Mouse (Mus musculus): Measurements from ENCODE around the gene Zfp641. TPM values are rescaled to one million over a fixed set of nuclear protein-coding genes. Genes with fewer than 3 reads are reported as not detected.

The Zfp641 gene
- 1 to 10 TPM; 3.9 to 7.8 (median 6.5) TPM for total RNA-seq (2022)

DNA sequence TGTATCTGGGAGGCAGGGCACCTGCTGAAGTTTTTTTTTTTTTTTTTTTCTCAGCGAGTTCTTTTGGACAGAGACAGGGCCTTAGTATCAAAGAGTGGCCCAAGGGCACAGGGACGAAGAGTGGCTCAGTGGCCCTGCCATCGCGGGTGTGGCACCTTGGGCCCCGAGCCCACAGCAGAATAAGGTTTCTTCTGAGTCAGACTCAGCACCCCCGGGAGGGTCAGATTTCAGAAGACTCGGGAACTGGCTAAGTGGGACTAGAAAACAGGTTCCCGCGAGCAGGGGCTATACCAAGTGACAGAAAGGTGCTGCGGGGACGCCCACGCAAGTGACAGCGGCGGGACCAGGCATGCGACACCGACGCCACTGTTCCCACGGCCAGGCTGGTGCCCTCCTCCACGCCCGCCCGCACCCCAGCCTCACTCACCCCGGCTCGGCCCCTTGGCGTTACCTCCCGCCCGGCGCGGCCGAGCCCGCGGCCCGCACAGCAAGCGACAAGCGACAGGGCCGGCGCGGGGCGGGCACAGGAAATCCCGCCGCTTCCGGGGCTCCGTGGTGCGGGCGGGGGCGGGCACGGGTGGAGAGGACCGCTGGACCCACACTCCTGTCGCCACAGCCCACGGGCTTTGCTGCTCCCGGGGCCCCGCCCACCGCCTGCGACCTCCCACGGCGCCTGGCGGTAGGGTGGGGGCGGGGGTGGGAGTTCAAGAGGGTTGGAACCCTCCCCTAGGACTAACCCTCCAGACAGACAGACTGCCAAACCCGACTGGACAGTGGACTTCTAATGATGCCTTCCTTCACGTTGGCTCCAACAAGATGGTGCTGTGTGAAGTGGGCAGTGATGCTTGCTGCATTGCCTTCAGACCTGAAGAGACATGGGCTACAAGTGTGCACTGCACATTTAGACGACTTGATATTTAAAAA is at the start of gene Zfp641:
Gene Zfp641, minus strand, starts transcription at position 534 of the 924 bp plus-strand sequence.
- DNase-seq, result peak; percentile 17

DNA sequence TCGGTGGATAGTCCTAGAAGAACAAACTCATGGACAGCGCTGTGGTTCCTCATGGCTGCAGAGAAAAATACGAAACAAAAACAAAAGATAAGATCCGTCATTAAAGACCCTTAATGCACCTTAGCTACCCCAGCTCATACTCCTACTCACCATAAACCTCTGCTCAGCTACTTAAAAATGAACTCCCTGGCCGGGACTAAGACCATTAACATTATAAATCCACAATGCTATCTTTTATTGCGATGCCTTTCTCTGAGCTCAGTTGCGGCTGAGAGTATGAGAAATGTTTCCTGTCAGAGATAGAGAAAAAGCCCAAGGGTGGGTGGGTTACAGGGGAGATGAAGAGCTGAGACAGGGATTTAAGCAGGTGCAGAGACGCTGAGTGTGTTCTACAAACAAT is 44.9 kb upstream of the Zfp641 start, which contains the start of gene Olfr284:
Gene Olfr284, minus strand, starts transcription at position 101 of the 400 bp plus-strand sequence.
- DNase-seq, result no peak

DNA sequence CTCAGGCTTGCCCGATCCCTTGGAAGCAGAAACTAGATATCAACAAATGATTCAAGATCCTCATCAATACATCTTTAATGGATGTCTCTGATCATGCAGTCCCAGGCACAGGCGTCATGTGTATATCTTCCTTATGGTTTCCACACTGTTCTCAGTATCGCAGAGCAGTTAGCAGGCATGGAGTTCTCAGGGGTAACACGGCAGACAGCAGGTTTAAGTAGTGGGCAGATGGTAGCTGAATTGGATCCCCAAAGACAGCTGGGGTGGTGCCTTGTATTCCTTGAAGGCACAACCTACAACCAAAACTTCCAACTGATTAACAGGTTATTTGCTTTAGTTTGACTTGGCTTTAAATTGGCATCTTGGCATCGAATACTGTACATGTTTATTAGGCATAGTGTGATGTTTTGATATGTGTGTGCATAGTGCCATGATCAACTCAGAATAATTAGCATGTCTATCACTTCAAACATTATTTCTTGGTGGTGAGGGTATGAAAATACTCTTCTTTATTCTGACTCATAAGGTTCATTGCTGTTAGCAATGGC is 21.3 kb upstream of the Zfp641 start, which contains the start of gene Olfr285:
Gene Olfr285, minus strand, starts transcription at position 177 of the 548 bp plus-strand sequence.
- DNase-seq, result no peak

DNA sequence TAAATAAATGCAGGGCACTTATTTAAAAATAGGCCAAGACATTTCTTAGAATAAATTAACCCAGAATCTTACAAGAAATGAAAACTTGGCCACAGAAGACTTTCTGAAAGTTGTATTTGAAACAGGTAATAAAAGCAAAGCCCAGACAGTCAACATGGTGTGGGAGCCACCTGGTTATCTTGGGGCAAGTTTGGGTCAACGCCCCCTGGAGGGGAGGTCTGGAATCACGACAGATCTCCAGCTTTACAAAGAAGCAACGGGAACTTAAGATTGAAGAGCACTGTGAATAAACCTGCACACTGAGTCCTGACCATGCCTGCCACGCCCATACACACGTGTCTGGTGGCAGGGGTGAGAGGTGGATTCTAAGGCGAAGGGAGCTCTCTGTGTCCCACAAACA is 19.7 kb upstream of the Zfp641 start:
- DNase-seq, result no peak

DNA sequence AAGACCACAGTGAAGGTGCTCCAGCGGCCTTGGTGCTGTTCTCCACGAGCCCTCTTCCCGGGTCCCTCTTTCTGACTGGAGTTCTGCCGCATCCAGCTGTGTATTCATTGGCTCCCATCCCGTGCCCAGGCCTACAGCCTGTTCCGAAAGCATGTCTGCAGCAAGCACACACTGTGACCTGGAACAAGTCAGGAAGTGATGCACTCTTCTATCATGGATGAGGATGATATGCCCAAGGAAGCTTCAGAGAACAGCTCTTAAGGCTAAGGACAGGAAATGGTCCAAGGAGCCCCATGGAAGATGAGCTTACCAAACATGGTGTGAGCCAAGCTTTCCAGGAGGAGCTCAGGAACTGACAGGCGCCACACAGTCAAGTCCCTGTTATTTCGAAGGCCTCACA is 2.3 kb downstream of the Zfp641 start:
- no peak for DNase-seq

DNA sequence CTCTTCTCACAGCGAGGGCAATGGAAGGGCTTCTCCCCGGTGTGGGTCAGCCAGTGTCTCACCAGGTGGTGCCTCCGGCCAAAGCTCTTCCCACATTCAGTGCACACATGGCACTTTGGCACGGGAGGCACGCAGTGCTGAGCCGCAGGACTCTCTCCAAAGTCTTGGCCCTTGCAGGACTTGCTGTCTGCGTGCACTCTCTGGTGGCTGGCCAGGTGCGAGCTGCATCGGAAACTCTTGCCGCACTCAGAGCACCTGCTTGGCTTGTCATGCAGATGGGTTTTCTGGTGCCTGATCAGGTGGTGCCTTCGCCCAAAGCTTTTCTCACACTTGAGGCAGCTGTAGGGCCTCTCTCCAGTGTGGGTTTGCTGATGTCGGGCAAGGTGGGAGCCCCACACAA is 7.4 kb downstream of the Zfp641 start:
- no peak for DNase-seq

DNA sequence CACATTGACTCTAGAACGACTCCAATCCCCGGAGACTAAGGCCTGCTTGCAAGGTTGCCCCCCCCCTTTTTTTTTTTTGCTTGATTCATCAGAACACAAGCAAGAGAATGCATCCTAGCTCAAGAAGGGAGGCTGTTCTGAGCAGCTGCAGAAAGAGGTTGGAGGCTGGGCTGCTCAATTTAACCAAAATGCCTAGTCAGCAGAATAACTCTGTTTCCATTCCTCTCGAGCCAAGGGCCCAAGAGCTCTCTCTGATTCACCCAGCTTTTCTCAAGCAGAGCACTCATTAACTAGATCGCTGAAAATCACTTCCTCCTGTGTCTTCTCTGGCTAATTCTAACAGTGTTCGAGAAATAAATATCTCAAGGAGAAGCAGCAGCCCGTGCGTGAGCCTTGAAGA is 9.5 kb downstream of the Zfp641 start:
- no peak for DNase-seq

DNA sequence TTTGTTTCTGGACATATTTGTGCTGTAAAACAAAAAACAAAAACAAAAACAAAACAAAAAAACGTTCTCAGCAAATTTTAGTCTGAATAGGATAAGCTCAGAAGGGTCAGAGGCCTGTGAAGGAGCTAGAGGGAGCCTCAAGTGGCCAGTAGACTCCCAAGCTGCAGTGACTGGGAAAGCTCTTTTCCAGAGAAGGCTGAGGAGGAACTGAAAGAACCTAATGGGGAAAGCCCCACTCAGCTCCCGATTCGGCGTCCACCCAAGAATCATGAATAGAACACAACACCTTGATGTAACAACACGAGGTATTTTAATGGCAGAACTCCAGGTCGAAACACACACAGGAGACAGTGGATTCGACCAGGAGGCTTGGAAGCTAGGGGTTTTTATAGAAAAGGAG is 38.2 kb downstream of the Zfp641 start:
- DNase-seq, result no peak

DNA sequence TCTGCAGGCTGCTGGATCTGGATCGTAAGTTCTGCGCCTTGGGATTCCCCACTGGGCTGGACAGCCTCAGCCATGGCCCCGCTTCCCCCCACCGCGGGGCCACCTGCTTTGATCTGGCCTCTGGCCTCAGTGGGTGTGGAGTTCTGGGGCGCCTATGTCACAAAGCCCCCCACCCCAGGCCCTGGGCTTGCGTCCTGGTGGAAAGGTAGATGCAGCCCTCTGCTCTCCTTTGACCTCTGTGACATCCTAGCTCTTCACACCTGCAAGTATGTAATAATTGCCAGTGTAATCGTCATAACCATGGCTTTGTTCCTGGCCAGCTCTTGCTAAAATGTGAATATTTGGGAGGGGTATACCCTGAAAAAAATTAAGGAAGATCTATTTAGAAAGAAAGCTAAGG is 38.8 kb downstream of the Zfp641 start, which contains the start of gene H1fnt:
Gene H1fnt, minus strand, starts transcription at position 101 of the 400 bp plus-strand sequence.
- DNase-seq, result no peak

DNA sequence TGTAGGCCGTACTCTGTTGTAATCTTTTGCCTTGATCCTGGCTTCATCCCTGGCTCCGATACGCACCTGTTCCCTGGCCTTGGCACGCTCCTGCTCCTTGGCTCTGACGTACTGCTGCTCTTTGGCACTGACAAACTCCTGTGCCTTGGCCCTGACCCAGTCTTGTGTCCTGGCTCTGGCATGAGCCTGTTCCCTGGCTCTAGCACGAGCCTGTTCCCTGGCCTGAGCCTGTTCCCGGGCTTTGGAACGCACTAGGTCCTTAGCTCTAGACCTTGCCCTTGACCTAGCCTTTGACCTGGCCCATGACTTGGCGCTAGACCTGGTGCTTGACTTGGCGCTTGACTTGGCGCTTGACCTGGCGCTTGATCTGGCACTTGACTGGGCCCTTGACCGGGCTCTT is 39.7 kb downstream of the Zfp641 start:
- peak; percentile 10 for DNase-seq

Other genes starting within 250 kb of the Zfp641 start
- 100 to 1,000 TPM in 2 of 4 experiments, 10 to 100 TPM in 2; 73.8 to 119 (median 95.8) TPM for gene Pfkm, start 203.6 kb downstream of the Zfp641 start, total RNA-seq (2022)
- 10 to 100 TPM; 17.8 to 24.9 (median 20.1) TPM for gene Senp1, start 202.4 kb downstream of the Zfp641 start, total RNA-seq (2022)
- 10 to 100 TPM; 39.6 to 49.2 (median 43.8) TPM for gene Asb8, start 130.5 kb downstream of the Zfp641 start, total RNA-seq (2022)
- gene Ccdc184, start 129.0 kb downstream of the Zfp641 start, total RNA-seq (2022), result 1 to 10 TPM in 2 of 4 experiments, under 1 TPM in 2; 0.59 to 1.3 (median 1.0) TPM
- not detected for gene Olfr288, start 100.6 kb downstream of the Zfp641 start, total RNA-seq (2022)
- gene Gm44579, start 75.2 kb downstream of the Zfp641 start, total RNA-seq (2022), result not detected
- under 1 TPM in 1 of 4 experiments, not detected in 3; 0.38 TPM for gene Olfr287, start 75.1 kb downstream of the Zfp641 start, total RNA-seq (2022)
- gene Olfr286, start 61.7 kb downstream of the Zfp641 start, total RNA-seq (2022), result not detected
- not detected for gene H1fnt, start 38.9 kb downstream of the Zfp641 start, total RNA-seq (2022)
- gene Olfr285, start 21.2 kb upstream of the Zfp641 start, total RNA-seq (2022), result not detected
- gene Olfr284, start 44.8 kb upstream of the Zfp641 start, total RNA-seq (2022), result not detected
- gene Olfr283, start 84.8 kb upstream of the Zfp641 start, total RNA-seq (2022), result not detected
- not detected for gene Olfr282, start 135.1 kb upstream of the Zfp641 start, total RNA-seq (2022)
- gene Olfr281, start 156.4 kb upstream of the Zfp641 start, total RNA-seq (2022), result not detected
- gene OR5BS1P, start 173.7 kb upstream of the Zfp641 start, total RNA-seq (2022), result not detected
- gene Lalba, start 186.6 kb upstream of the Zfp641 start, total RNA-seq (2022), result not detected
- not detected for gene Olfr279, start 196.2 kb upstream of the Zfp641 start, total RNA-seq (2022)
- 100 to 1,000 TPM in 2 of 4 experiments, 10 to 100 TPM in 2; 89.8 to 123 (median 106) TPM for gene Kansl2, start 238.1 kb upstream of the Zfp641 start, total RNA-seq (2022)

All from adrenal gland, adult 8-10 months (tissue).